Mouse (Mus musculus): Measurements from ENCODE around the gene Slc4a5.

- no peak for TF ChIP-seq CTCF (IDR thresholded peaks at IDR 0.05; ENCODE audit: low read depth)
- no peak for TF ChIP-seq EP300 (IDR thresholded peaks at IDR 0.05; ENCODE audit: low read depth)
These were observed 95.7 kb downstream of the Slc4a5 start for GRCm38 (mm10) chr6:83315293-83315692.
